Mouse (Mus musculus) C2C12 (cell line): ENCODE measurements around the gene Mmp25. TPM values are rescaled to one million over a fixed set of nuclear protein-coding genes. Genes with fewer than 3 reads are reported as not detected.

Source experiments
- H3K27me3 ChIP-seq: one replicate; pipeline ENCODE4 v1.6.1; 2011; ENCODE audit not compliant: control insufficient read depth, insufficient read depth, insufficient read length
- H3K36me3 ChIP-seq: one replicate; pipeline ENCODE4 v1.6.1; 2011; ENCODE audit not compliant: control insufficient read depth, insufficient read depth
- H3K4me3 ChIP-seq: one replicate; pipeline ENCODE4 v1.5.1; 2011; ENCODE audit warnings: mild to moderate bottlenecking, control low read depth; ENCODE audit not compliant: poor library complexity, insufficient read depth, severe bottlenecking
- H3K79me2 ChIP-seq: one replicate; pipeline ENCODE4 v1.6.1; 2011; ENCODE audit not compliant: control insufficient read depth, insufficient read depth
- H3K79me3 ChIP-seq: one replicate; pipeline ENCODE4 v1.6.1; 2011; ENCODE audit warnings: low read depth, control low read depth
- H3ac ChIP-seq: one replicate; pipeline ENCODE3; 2011; ENCODE audit warnings: low read depth; ENCODE audit not compliant: control insufficient read depth, insufficient read length
- CEBPB ChIP-seq: IDR thresholded peaks from one replicate; pipeline ENCODE4 v1.6.1; 2011; ENCODE audit warnings: low read depth, mild to moderate bottlenecking, control low read depth, moderate library complexity
- CTCF ChIP-seq: IDR thresholded peaks from one replicate; pipeline ENCODE4 v1.5.1; 2011; ENCODE audit not compliant: control insufficient read depth, insufficient read depth, insufficient read length
- FOSL1 ChIP-seq: IDR thresholded peaks from one replicate; pipeline ENCODE4 v1.8.0; 2011; ENCODE audit warnings: mild to moderate bottlenecking, low read length; ENCODE audit not compliant: poor library complexity, insufficient read depth, severe bottlenecking
- MAX ChIP-seq: IDR thresholded peaks from one replicate; pipeline ENCODE4 v1.6.1; 2011; ENCODE audit warnings: mild to moderate bottlenecking, control low read depth
- MYOD1 ChIP-seq: IDR thresholded peaks from one replicate; pipeline ENCODE4 v1.6.1; 2011; ENCODE audit warnings: low read depth; ENCODE audit not compliant: control insufficient read depth, insufficient read length
- MYOG ChIP-seq: IDR thresholded peaks from one replicate; pipeline ENCODE4 v1.6.1; 2011; ENCODE audit not compliant: control insufficient read depth, insufficient read length; ENCODE audit errors: extremely low read depth
- USF1 ChIP-seq: IDR thresholded peaks from one replicate; pipeline ENCODE4 v1.6.1; 2011; ENCODE audit warnings: low read depth, mild to moderate bottlenecking, control low read depth, moderate library complexity
- polyA plus RNA-seq: library from polyadenylated mRNA; unstranded; fragments of >200 nt; fragmentation: generic; extraction: Trizol; gene quantifications from one replicate; pipeline ENCODE4 v1.2.1, GENCODE M21; 2012; ENCODE audit warnings: missing spikeins

The Mmp25 gene
- polyA plus RNA-seq, 1 experiment: 0.01 TPM

GRCm38 (mm10) chr17:23660117-23660875 lies 15.2 kb upstream of the Mmp25 start, which contains the start of gene Bicdl2:
Bicdl2 (plus strand) TSS chr17:23660506.
- H3K27me3 ChIP-seq: no peaks in the 10 kb centered on the region

DNA sequence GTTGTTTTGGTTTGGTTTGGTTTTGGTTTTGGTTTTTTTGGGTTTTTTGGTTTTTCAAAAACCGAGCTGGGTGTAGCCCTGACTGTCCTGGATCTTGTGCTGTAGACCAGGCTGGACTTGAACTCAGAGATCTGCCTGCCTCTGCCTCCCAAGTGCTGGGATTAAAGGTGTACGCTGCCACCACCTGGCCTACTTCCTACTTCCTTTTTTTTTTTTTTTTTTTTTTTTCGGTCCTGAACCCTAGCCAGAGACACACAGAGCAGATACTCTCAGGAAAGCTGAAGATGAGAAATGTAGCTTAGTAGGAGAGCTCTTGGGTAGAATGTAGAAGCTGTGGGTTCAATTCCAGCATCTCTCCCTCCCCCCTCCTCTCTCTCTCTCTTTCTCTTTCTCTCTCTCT lies 13.4 kb upstream of the Mmp25 start:
- TF ChIP-seq MAX (no peak), CEBPB (no peak), USF1 (no peak), MYOG (no peak), MYOD1 (no peak), CTCF (no peak), FOSL1 (no peak)
- H3K27me3 ChIP-seq: no peaks in the 10 kb centered on the region
- no peaks in the 10 kb centered on the region for H3K36me3 ChIP-seq
- no peaks in the 10 kb centered on the region for H3K79me3 ChIP-seq
- no peak overlapping the region for H3ac ChIP-seq
- no peak overlapping the region for H3K4me3 ChIP-seq
- no peaks in the 10 kb centered on the region for H3K79me2 ChIP-seq

More at GRCm38 (mm10) chr17:23660117-23660875, 15.2 kb upstream of the Mmp25 start, which contains the start of gene Bicdl2:
- TF ChIP-seq MYOD1: no peak
- TF ChIP-seq CTCF: peak; percentile 43
- TF ChIP-seq FOSL1: no peak
- no peak for TF ChIP-seq CEBPB
- no peak for TF ChIP-seq MAX
- no peak for TF ChIP-seq USF1
- no peak for TF ChIP-seq MYOG
- no peak within 1 kb of the TSS for H3ac ChIP-seq
- no peaks in the 10 kb centered on the region for H3K79me3 ChIP-seq
- no peaks in the 10 kb centered on the region for H3K36me3 ChIP-seq
- no peak within 1 kb of the TSS for H3K4me3 ChIP-seq
- no peaks in the 10 kb centered on the region for H3K79me2 ChIP-seq

GRCm38 (mm10) chr17:23654410-23654809 lies 9.3 kb upstream of the Mmp25 start:
- H3K27me3 ChIP-seq: no peaks in the 10 kb centered on the region
- H3K36me3 ChIP-seq: no peaks in the 10 kb centered on the region
- no peaks in the 10 kb centered on the region for H3K79me2 ChIP-seq
- no peak overlapping the region for H3K4me3 ChIP-seq
- H3ac ChIP-seq: no peak overlapping the region
- H3K79me3 ChIP-seq: no peaks in the 10 kb centered on the region
- TF ChIP-seq CEBPB (no peak), MYOD1 (no peak), USF1 (no peak), MAX (no peak), MYOG (no peak), CTCF (no peak), FOSL1 (no peak)

DNA sequence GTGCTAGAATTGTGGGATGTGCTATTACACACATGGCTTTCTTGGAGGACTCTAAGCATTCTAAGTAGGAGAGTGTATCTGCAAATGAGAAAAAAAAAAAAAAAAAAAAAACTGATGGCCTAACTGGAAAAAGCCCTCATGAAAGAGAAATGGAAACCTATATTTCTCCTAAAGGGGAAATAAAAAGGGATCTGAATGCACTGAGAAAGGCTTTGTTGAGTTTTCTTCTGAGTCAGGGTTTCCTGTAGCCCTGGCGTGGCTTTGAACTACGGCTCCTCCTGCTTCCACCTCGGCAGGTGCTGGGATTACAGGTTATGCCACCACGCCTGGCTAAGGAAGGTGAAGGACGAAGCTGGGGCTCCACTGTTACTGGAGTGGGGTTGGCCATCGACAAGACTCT lies 8.9 kb upstream of the Mmp25 start:
- H3ac ChIP-seq: no peak overlapping the region
- TF ChIP-seq USF1: no peak
- TF ChIP-seq MAX: no peak
- no peak for TF ChIP-seq MYOG
- TF ChIP-seq MYOD1: no peak
- TF ChIP-seq CEBPB: no peak
- TF ChIP-seq CTCF: no peak
- TF ChIP-seq FOSL1: no peak
- no peaks in the 10 kb centered on the region for H3K79me3 ChIP-seq
- H3K79me2 ChIP-seq: no peaks in the 10 kb centered on the region
- no peak overlapping the region for H3K4me3 ChIP-seq
- H3K36me3 ChIP-seq: no peaks in the 10 kb centered on the region
- no peaks in the 10 kb centered on the region for H3K27me3 ChIP-seq

GRCm38 (mm10) chr17:23653324-23653723 lies 8.2 kb upstream of the Mmp25 start:
- Histone ChIP-seq H3K36me3 (no peaks in the 10 kb centered on the region), H3K79me3 (no peaks in the 10 kb centered on the region), H3K79me2 (no peaks in the 10 kb centered on the region), H3ac (no peak overlapping the region), H3K4me3 (no peak overlapping the region), H3K27me3 (no peaks in the 10 kb centered on the region)
- TF ChIP-seq CTCF (no peak), MYOD1 (no peak), USF1 (no peak), MAX (no peak), MYOG (no peak), CEBPB (no peak)
